Mouse (Mus musculus) MEL (cell line): ENCODE results near the gene Ncmap. TPM values are rescaled to one million over a fixed set of nuclear protein-coding genes. Genes with fewer than 3 reads are reported as not detected.

Source experiments
- DNase-seq: peaks from one replicate; pipeline ENCODE4 v3.0.0; 2011; ENCODE audit warnings: low read depth, low spot score
- H3K27ac ChIP-seq: 2 replicates; pipeline ENCODE4 v1.5.1; 2012; ENCODE audit warnings: low read depth, mild to moderate bottlenecking, control low read depth, low read length, moderate library complexity; ENCODE audit not compliant: control insufficient read depth
- H3K27me3 ChIP-seq, 2 experiments: fragments of 150-350 bp in 1 of 2; sonication (generic) in 1 of 2; 2 replicates each; pipeline ENCODE4 v1.6.1; 2012; ENCODE audit warnings: low read length in 2 of 2, mild to moderate bottlenecking in 2 of 2, improper control_type of control experiment in 1 of 2, moderate library complexity in 1 of 2; ENCODE audit not compliant: insufficient read depth in 2 of 2, control insufficient read depth in 1 of 2
- H3K36me3 ChIP-seq, 2 experiments: 2 replicates each; pipeline ENCODE4 v1.6.1; 2012 to 2014; ENCODE audit warnings: low read length in 2 of 2, improper control_type of control experiment in 1 of 2, inconsistent platforms in 1 of 2, mild to moderate bottlenecking in 1 of 2; ENCODE audit not compliant: insufficient read depth in 2 of 2, control insufficient read depth in 1 of 2
- H3K4me1 ChIP-seq, 2 experiments: fragments of 150-350 bp in 1 of 2; sonication (generic) in 1 of 2; 2 replicates each; pipeline ENCODE4 v1.6.1; 2012; ENCODE audit warnings: low read length in 2 of 2, improper control_type of control experiment in 1 of 2, mild to moderate bottlenecking in 1 of 2; ENCODE audit not compliant: insufficient read depth in 2 of 2, control insufficient read depth in 1 of 2
- H3K4me3 ChIP-seq, 2 experiments: fragments of 150-350 bp in 1 of 2; sonication (generic) in 1 of 2; 2 replicates each; pipeline ENCODE4 v1.5.1; 2012; ENCODE audit warnings: low read depth in 2 of 2, low read length in 2 of 2, mild to moderate bottlenecking in 2 of 2, moderate library complexity in 2 of 2, control low read depth in 1 of 2, improper control_type of control experiment in 1 of 2; ENCODE audit not compliant: control insufficient read depth in 1 of 2, insufficient read depth in 1 of 2
- H3K79me2 ChIP-seq: 2 replicates; pipeline ENCODE4 v1.6.1; 2012; ENCODE audit warnings: mild to moderate bottlenecking, low read length, moderate library complexity; ENCODE audit not compliant: control insufficient read depth, poor library complexity, insufficient read depth
- H3K9ac ChIP-seq: 2 replicates; pipeline ENCODE4 v1.6.1; 2012; ENCODE audit warnings: low read depth, mild to moderate bottlenecking, control low read depth, low read length, moderate library complexity; ENCODE audit not compliant: control insufficient read depth, poor library complexity, severe bottlenecking
- H3K9me3 ChIP-seq: fragments of 150-350 bp; sonication (generic); replicated peaks from 2 replicates; pipeline ENCODE4 v1.6.1; 2012; ENCODE audit warnings: mild to moderate bottlenecking, low read length, improper control_type of control experiment, moderate library complexity; ENCODE audit not compliant: insufficient read depth
- CHD1 ChIP-seq: IDR thresholded peaks from 2 replicates; pipeline ENCODE4 v1.6.1; 2012; ENCODE audit warnings: low read depth, mild to moderate bottlenecking, inconsistent platforms, low read length, improper control_type of control experiment
- CHD2 ChIP-seq: IDR thresholded peaks from 2 replicates; pipeline ENCODE4 v1.6.1; 2011; ENCODE audit warnings: low read length, improper control_type of control experiment
- CTCF ChIP-seq, 3 experiments: IDR thresholded peaks in 2 of 3; conservative IDR thresholded peaks in 1 of 3; 2 replicates each; pipeline ENCODE4 v1.5.1; 2011 to 2012; ENCODE audit warnings: low read length in 3 of 3, low read depth in 2 of 3, mild to moderate bottlenecking in 2 of 3, improper control_type of control experiment in 1 of 3, inconsistent platforms in 1 of 3, mixed read lengths in 1 of 3, moderate library complexity in 1 of 3; ENCODE audit not compliant: control insufficient read depth in 1 of 3, insufficient read depth in 1 of 3, poor library complexity in 1 of 3, severe bottlenecking in 1 of 3
- E2F4 ChIP-seq: IDR thresholded peaks from 2 replicates; pipeline ENCODE4 v1.6.1; 2011; ENCODE audit warnings: low read depth, low read length, improper control_type of control experiment, borderline replicate concordance
- ELF1 ChIP-seq: IDR thresholded peaks from 2 replicates; pipeline ENCODE4 v1.6.1; 2014; ENCODE audit warnings: low read depth, mild to moderate bottlenecking, inconsistent platforms, low read length, improper control_type of control experiment, moderate library complexity
- EP300 ChIP-seq, 2 experiments: IDR thresholded peaks; 2 replicates each; pipeline ENCODE4 v1.6.1; 2011; ENCODE audit warnings: improper control_type of control experiment in 2 of 2, low read length in 2 of 2, low read depth in 1 of 2, mild to moderate bottlenecking in 1 of 2
- ETS1 ChIP-seq: IDR thresholded peaks from 2 replicates; pipeline ENCODE4 v1.6.1; 2012; ENCODE audit warnings: low read depth, mild to moderate bottlenecking, inconsistent platforms, low read length, improper control_type of control experiment, moderate library complexity
- GABPA ChIP-seq: IDR thresholded peaks from 2 replicates; pipeline ENCODE4 v1.6.1; 2012; ENCODE audit warnings: low read depth, mild to moderate bottlenecking, inconsistent platforms, low read length, improper control_type of control experiment, moderate library complexity
- GATA1 ChIP-seq: IDR thresholded peaks from 2 replicates; pipeline ENCODE4 v1.6.1; 2011; ENCODE audit warnings: low read depth, low read length, improper control_type of control experiment
- HCFC1 ChIP-seq: IDR thresholded peaks from 2 replicates; pipeline ENCODE4 v1.6.1; 2012; ENCODE audit warnings: low read depth, mild to moderate bottlenecking, inconsistent platforms, low read length, improper control_type of control experiment, moderate library complexity
- JUND ChIP-seq: IDR thresholded peaks from 2 replicates; pipeline ENCODE4 v1.6.1; 2011; ENCODE audit warnings: low read depth, mild to moderate bottlenecking, improper control_type of control experiment, low read length
- KAT2A ChIP-seq: conservative IDR thresholded peaks from 2 replicates; pipeline ENCODE4 v1.6.1; 2012; ENCODE audit warnings: low read depth, low read length, improper control_type of control experiment, inconsistent platforms
- MAFK ChIP-seq: IDR thresholded peaks from 2 replicates; pipeline ENCODE4 v1.6.1; 2011; ENCODE audit warnings: low read depth, mild to moderate bottlenecking, low read length, improper control_type of control experiment, borderline replicate concordance
- MAX ChIP-seq: IDR thresholded peaks from 2 replicates; pipeline ENCODE4 v1.6.1; 2011; ENCODE audit warnings: low read length, improper control_type of control experiment
- MAZ ChIP-seq: IDR thresholded peaks from 2 replicates; pipeline ENCODE4 v1.6.1; 2012; ENCODE audit warnings: low read depth, mild to moderate bottlenecking, inconsistent platforms, low read length, improper control_type of control experiment
- MEF2A ChIP-seq: IDR thresholded peaks from 2 replicates; pipeline ENCODE4 v1.6.1; 2014; ENCODE audit warnings: low read depth, mild to moderate bottlenecking, inconsistent platforms, low read length, improper control_type of control experiment; ENCODE audit not compliant: poor library complexity, insufficient replicate concordance, severe bottlenecking; ENCODE audit errors: extremely low read depth
- MXI1 ChIP-seq: IDR thresholded peaks from 2 replicates; pipeline ENCODE4 v1.6.1; 2011; ENCODE audit warnings: mild to moderate bottlenecking, low read depth, low read length, improper control_type of control experiment
- MYB ChIP-seq: IDR thresholded peaks from 2 replicates; pipeline ENCODE4 v1.6.1; 2011; ENCODE audit warnings: mild to moderate bottlenecking, low read depth, low read length, improper control_type of control experiment
- MYC ChIP-seq: IDR thresholded peaks from 2 replicates; pipeline ENCODE4 v1.6.1; 2011; ENCODE audit warnings: low read depth, mild to moderate bottlenecking, low read length, improper control_type of control experiment, moderate library complexity
- NELFE ChIP-seq: IDR thresholded peaks from 2 replicates; pipeline ENCODE4 v1.6.1; 2011; ENCODE audit warnings: low read depth, low read length, improper control_type of control experiment
- NRF1 ChIP-seq: IDR thresholded peaks from 2 replicates; pipeline ENCODE4 v1.6.1; 2014; ENCODE audit warnings: low read depth, mild to moderate bottlenecking, inconsistent platforms, low read length, improper control_type of control experiment, moderate library complexity; ENCODE audit not compliant: poor library complexity, insufficient read depth, severe bottlenecking
- POLR2A ChIP-seq, 2 experiments: IDR thresholded peaks; 2 replicates each; pipeline ENCODE4 v1.6.1; 2011 to 2012; ENCODE audit warnings: low read length in 2 of 2, mild to moderate bottlenecking in 2 of 2, control low read depth in 1 of 2, improper control_type of control experiment in 1 of 2, low read depth in 1 of 2, moderate library complexity in 1 of 2; ENCODE audit not compliant: control insufficient read depth in 1 of 2, insufficient read depth in 1 of 2, poor library complexity in 1 of 2
- POLR2AphosphoS2 ChIP-seq: IDR thresholded peaks from 2 replicates; pipeline ENCODE4 v1.6.1; 2011; ENCODE audit warnings: low read length, improper control_type of control experiment
- POLR2AphosphoS5 ChIP-seq: IDR thresholded peaks from 2 replicates; pipeline ENCODE4 v1.6.1; 2012; ENCODE audit warnings: low read depth, borderline replicate concordance, mild to moderate bottlenecking, inconsistent platforms, low read length, moderate library complexity, mixed read lengths
- RCOR1 ChIP-seq: IDR thresholded peaks from 2 replicates; pipeline ENCODE4 v1.6.1; 2012; ENCODE audit warnings: low read depth, mild to moderate bottlenecking, inconsistent platforms, low read length, improper control_type of control experiment
- SIN3A ChIP-seq: IDR thresholded peaks from 2 replicates; pipeline ENCODE4 v1.6.1; 2012; ENCODE audit warnings: low read length, improper control_type of control experiment, inconsistent platforms
- SMC3 ChIP-seq: IDR thresholded peaks from 2 replicates; pipeline ENCODE4 v1.6.1; 2011; ENCODE audit warnings: low read depth, low read length, improper control_type of control experiment
- TAL1 ChIP-seq: IDR thresholded peaks from 2 replicates; pipeline ENCODE4 v1.6.1; 2012; ENCODE audit warnings: mild to moderate bottlenecking, inconsistent platforms, low read length, moderate library complexity, mixed read lengths
- TBP ChIP-seq: IDR thresholded peaks from 2 replicates; pipeline ENCODE4 v1.8.0; 2011; ENCODE audit warnings: low read depth, low read length, improper control_type of control experiment
- TCF12 ChIP-seq: IDR thresholded peaks from 2 replicates; pipeline ENCODE4 v1.6.1; 2014; ENCODE audit warnings: low read depth, mild to moderate bottlenecking, inconsistent platforms, low read length, improper control_type of control experiment, moderate library complexity
- UBTF ChIP-seq: IDR thresholded peaks from 2 replicates; pipeline ENCODE4 v1.6.1; 2012; ENCODE audit warnings: low read depth, mild to moderate bottlenecking, inconsistent platforms, low read length, improper control_type of control experiment, moderate library complexity, borderline replicate concordance; ENCODE audit not compliant: insufficient read depth
- USF1 ChIP-seq: IDR thresholded peaks from 2 replicates; pipeline ENCODE4 v1.6.1; 2014; ENCODE audit warnings: low read depth, mild to moderate bottlenecking, inconsistent platforms, low read length, improper control_type of control experiment, moderate library complexity
- ZC3H11A ChIP-seq: IDR thresholded peaks from 2 replicates; pipeline ENCODE4 v1.6.1; 2012; ENCODE audit warnings: low read depth, mild to moderate bottlenecking, inconsistent platforms, low read length, improper control_type of control experiment
- ZKSCAN1 ChIP-seq: IDR thresholded peaks from 2 replicates; pipeline ENCODE4 v1.6.1; 2012; ENCODE audit warnings: low read depth, mild to moderate bottlenecking, inconsistent platforms, low read length, improper control_type of control experiment, moderate library complexity
- ZMIZ1 ChIP-seq: IDR thresholded peaks from 2 replicates; pipeline ENCODE4 v1.6.1; 2012; ENCODE audit warnings: low read depth, mild to moderate bottlenecking, inconsistent platforms, low read length, improper control_type of control experiment, moderate library complexity
- ZNF384 ChIP-seq: IDR thresholded peaks from 2 replicates; pipeline ENCODE4 v1.6.1; 2012; ENCODE audit warnings: low read depth, mild to moderate bottlenecking, inconsistent platforms, low read length, improper control_type of control experiment
- polyA plus RNA-seq, 2 experiments: library from polyadenylated mRNA; stranded (reverse) in 1 of 2; unstranded in 1 of 2; fragments of >175 nt in 1 of 2; fragments of >200 nt in 1 of 2; gene quantifications; 2 replicates each; pipeline versions ENCODE4 v1.2.1 to v1.2.4; 2012; ENCODE audit warnings: low replicate concordance in 2 of 2, low read depth in 1 of 2; ENCODE audit not compliant: insufficient read length in 2 of 2, insufficient read depth in 1 of 2, missing spikeins in 1 of 2
- total RNA-seq: library from RNA; depleted of rRNA; stranded (reverse); fragments of 300-350 nt; gene quantifications from 2 replicates; pipeline ENCODE4 v1.2.3, GENCODE M21; 2012

Ncmap gene
- total and polyA plus RNA-seq, 3 experiments = 0.08 to 0.22 TPM; not detected in 1

DNA sequence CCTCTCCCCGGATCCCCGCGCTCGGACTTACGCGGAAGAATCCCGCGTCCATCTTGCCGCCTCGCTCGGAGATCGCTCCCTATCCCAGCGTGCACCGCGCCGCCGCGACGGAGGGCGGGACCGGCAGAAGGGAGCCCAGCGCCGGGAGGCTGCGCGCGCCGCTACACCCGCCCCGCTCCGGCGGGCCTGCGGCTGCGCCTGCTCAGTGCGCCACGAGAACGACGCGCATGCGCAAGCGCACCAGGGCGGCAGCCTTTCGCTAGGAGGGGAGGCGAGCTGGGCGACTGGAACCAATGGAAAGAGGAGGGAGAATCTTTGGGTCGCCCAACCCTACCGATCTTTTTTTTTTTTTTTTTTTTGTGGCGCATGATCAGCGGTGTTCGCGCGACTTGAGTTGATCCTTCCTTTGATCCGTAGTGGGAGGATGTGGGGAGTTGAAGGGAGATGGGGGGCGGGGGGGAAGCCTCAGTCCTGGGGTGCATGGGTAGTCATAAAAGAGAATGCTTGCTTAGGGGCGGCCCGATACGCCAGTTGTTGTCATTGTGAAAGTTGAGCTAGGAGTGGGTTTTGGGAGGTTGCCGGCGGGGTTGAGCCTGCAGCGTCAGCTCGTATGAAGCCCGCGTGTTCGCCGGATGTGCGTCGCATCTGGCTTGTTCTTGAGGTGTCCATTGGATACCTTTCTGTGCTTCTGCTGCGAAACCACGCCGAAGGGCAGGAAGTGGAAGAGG lies 44.8 kb downstream of the Ncmap start, which contains the start of gene Srrm1:
Srrm1 (minus strand) TSS at position 256 of the 728 bp plus-strand sequence.
- Histone ChIP-seq H3K36me3 (peaks cover 10 to 28% of the 10 kb centered on the region in 2 experiments), H3K27ac (peak within 1 kb of the TSS; percentile 100), H3K27me3 (no peaks in the 10 kb centered on the region), H3K9me3 (no peaks in the 10 kb centered on the region), H3K79me2 (peaks cover 46% of the 10 kb centered on the region), H3K9ac (peak within 1 kb of the TSS; percentile 100), H3K4me1 (peaks cover 0 to 25% of the 10 kb centered on the region in 2 experiments; a peak in 2 of 4 replicates), H3K4me3 (peak within 1 kb of the TSS; percentile 78 to 99)
- DNase-seq = peak; percentile 97
- peak; percentile 92 for TF ChIP-seq MYC
- TF ChIP-seq MAX = peak; percentile 70
- no peak for TF ChIP-seq GATA1
- no peak for TF ChIP-seq GABPA
- TF ChIP-seq USF1 = peak; percentile 67; the same call in 1 of the 2 replicates
- no peak for TF ChIP-seq MEF2A
- peak; percentile 32; the same call in 1 of the 2 replicates for TF ChIP-seq ELF1
- TF ChIP-seq MAZ = peak; percentile 77; the same call in 1 of the 2 replicates
- peak; percentile 97 for TF ChIP-seq NRF1
- peak; percentile 46 for TF ChIP-seq TCF12
- TF ChIP-seq POLR2AphosphoS5 = peak; percentile 20; the same call in 1 of the 2 replicates
- TF ChIP-seq ZC3H11A = no peak
- TF ChIP-seq POLR2A (IDR thresholded peaks at IDR 0.05; ENCODE audit: control insufficient read depth in 1 of 2, insufficient read depth in 1 of 2, low read depth in 1 of 2, low read length in 2 of 2, poor library complexity in 1 of 2) = peak; percentile 43 to 80; a peak in 2 of 4 replicates
- TF ChIP-seq TBP = no peak; the same call in 1 of the 2 replicates
- no peak for TF ChIP-seq SMC3
- no peak for TF ChIP-seq EP300 (IDR thresholded peaks at IDR 0.05; ENCODE audit: low read depth in 1 of 2, low read length in 2 of 2)
- TF ChIP-seq KAT2A = peak; percentile 47
- TF ChIP-seq JUND = no peak
- TF ChIP-seq CTCF (IDR thresholded peaks at IDR 0.05 in 2 of 3, conservative IDR thresholded peaks at IDR 0.05 in 1 of 3; ENCODE audit: control insufficient read depth in 1 of 3, insufficient read depth in 1 of 3, low read depth in 2 of 3, low read length in 3 of 3, poor library complexity in 1 of 3, severe bottlenecking in 1 of 3) = no peak
- peak; percentile 84 for TF ChIP-seq HCFC1
- TF ChIP-seq ETS1 = peak; percentile 61
- no peak for TF ChIP-seq RCOR1
- no peak for TF ChIP-seq CHD1
- no peak for TF ChIP-seq CHD2
- no peak for TF ChIP-seq MYB
- peak; percentile 87 for TF ChIP-seq NELFE
- no peak for TF ChIP-seq UBTF
- TF ChIP-seq POLR2AphosphoS2 = no peak; the same call in none of the 2 replicates
- peak; percentile 88 for TF ChIP-seq ZMIZ1
- TF ChIP-seq TAL1 = no peak
- peak; percentile 42; the same call in 1 of the 2 replicates for TF ChIP-seq ZKSCAN1
- TF ChIP-seq MXI1 = peak; percentile 74
- peak; percentile 83 for TF ChIP-seq SIN3A
- TF ChIP-seq ZNF384 = peak; percentile 99
- TF ChIP-seq MAFK = no peak
- peak; percentile 69; the same call in 1 of the 2 replicates for TF ChIP-seq E2F4
